Mouse (Mus musculus) bone marrow, adult 2 months (tissue): Measurements from ENCODE around the gene Fam189a1.

Experiments used
- CTCF ChIP-seq: fragments of 200-500 bp; IDR thresholded peaks from 2 replicates; pipeline ENCODE4 v1.5.1; 2011; ENCODE audit warnings: low read length, control low read depth; ENCODE audit not compliant: control insufficient read depth, insufficient read depth
- POLR2A ChIP-seq: fragments of 200-500 bp; IDR thresholded peaks from 2 replicates; pipeline ENCODE4 v1.6.1; 2011; ENCODE audit warnings: low read depth, mild to moderate bottlenecking, control low read depth, low read length, borderline replicate concordance; ENCODE audit not compliant: control insufficient read depth

GRCm38 (mm10) chr7:65081979-65082777 is 74.2 kb downstream of the Fam189a1 start:
- TF ChIP-seq CTCF: no peak
- no peak for TF ChIP-seq POLR2A
